Mouse (Mus musculus): Measurements from ENCODE around the gene Cmip. TPM values are rescaled to one million over a fixed set of nuclear protein-coding genes. Genes with fewer than 3 reads are reported as not detected.

The Cmip gene
- polyA plus RNA-seq, 1 experiment from 2014 or later, result 6.2 TPM

GRCm38 (mm10) chr8:117314308-117314953, 57.6 kb downstream of the Cmip start:
- no peak overlapping the region for H3K27ac ChIP-seq (replicated peaks)
- ATAC-seq (ENCODE audit: extremely low read depth, insufficient number of reproducible peaks, low FRiP score, low TSS enrichment), result no peak
- WGBS, result 39% methylated on average over 8 of the region's 8 CpGs
- H3K9ac ChIP-seq, result no peak overlapping the region
- H3K4me2 ChIP-seq, result no peak overlapping the region
- H3K4me3 ChIP-seq, result no peak overlapping the region
- H3K9me3 ChIP-seq, result no peaks in the 10 kb centered on the region
- H3K36me3 ChIP-seq, result no peaks in the 10 kb centered on the region
- no peaks in the 10 kb centered on the region for H3K27me3 ChIP-seq (replicated peaks)
- H3K4me1 ChIP-seq, result peaks cover 20% of the 10 kb centered on the region

GRCm38 (mm10) chr8:117315727-117316126, 58.9 kb downstream of the Cmip start:
- H3K4me2 ChIP-seq, result no peak overlapping the region
- no peak overlapping the region for H3K9ac ChIP-seq
- H3K36me3 ChIP-seq, result no peaks in the 10 kb centered on the region
- H3K4me3 ChIP-seq, result no peak overlapping the region
- no peak overlapping the region for H3K27ac ChIP-seq (replicated peaks)
- ATAC-seq (ENCODE audit: extremely low read depth, insufficient number of reproducible peaks, low FRiP score, low TSS enrichment), result no peak
- H3K27me3 ChIP-seq (replicated peaks), result no peaks in the 10 kb centered on the region
- peaks cover 20% of the 10 kb centered on the region for H3K4me1 ChIP-seq
- WGBS, result 85% methylated on average over 16 of the region's 16 CpGs
- H3K9me3 ChIP-seq, result no peaks in the 10 kb centered on the region

DNA sequence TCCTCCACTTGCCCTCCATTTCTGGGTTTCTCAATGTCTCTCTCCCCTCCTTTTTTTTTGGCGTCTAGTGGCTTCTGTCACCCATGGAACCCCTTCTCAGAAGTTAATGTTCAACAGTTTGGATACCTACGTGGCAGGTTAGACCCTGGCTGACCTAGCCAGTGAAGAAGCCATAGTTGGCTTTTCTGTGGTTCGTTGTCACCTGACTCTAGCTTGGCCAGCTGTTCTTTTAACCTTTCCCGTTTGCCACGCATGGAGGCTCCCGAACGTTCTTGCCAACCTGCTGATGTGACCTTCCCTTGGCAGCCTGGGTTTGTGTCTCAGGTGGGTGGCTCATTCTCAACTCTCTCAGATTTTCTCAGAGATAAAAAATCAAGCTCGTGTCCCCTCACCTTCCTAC, 60.6 kb downstream of the Cmip start:
- H3K27me3 ChIP-seq (replicated peaks), result no peaks in the 10 kb centered on the region
- WGBS, result 92% methylated on average over 8 of the region's 8 CpGs

GRCm38 (mm10) chr8:117318911-117319826, 62.3 kb downstream of the Cmip start:
- Histone ChIP-seq H3K9me3 (no peaks in the 10 kb centered on the region), H3K4me2 (no peak overlapping the region), H3K4me3 (no peak overlapping the region), H3K9ac (no peak overlapping the region), H3K36me3 (no peaks in the 10 kb centered on the region), H3K27ac (replicated peaks) (no peak overlapping the region), H3K27me3 (replicated peaks) (no peaks in the 10 kb centered on the region), H3K4me1 (peaks cover 24% of the 10 kb centered on the region)
- WGBS, result 87% methylated on average over 26 of the region's 26 CpGs
- ATAC-seq (ENCODE audit: extremely low read depth, insufficient number of reproducible peaks, low FRiP score, low TSS enrichment), result no peak

More for the DNA sequence above, 60.6 kb downstream of the Cmip start:
- Histone ChIP-seq H3K4me2 (no peak overlapping the region), H3K4me1 (peaks cover 24% of the 10 kb centered on the region), H3K27ac (replicated peaks) (no peak overlapping the region), H3K9me3 (no peaks in the 10 kb centered on the region), H3K9ac (no peak overlapping the region), H3K36me3 (no peaks in the 10 kb centered on the region), H3K4me3 (no peak overlapping the region)
- ATAC-seq (ENCODE audit: extremely low read depth, insufficient number of reproducible peaks, low FRiP score, low TSS enrichment), result no peak

DNA sequence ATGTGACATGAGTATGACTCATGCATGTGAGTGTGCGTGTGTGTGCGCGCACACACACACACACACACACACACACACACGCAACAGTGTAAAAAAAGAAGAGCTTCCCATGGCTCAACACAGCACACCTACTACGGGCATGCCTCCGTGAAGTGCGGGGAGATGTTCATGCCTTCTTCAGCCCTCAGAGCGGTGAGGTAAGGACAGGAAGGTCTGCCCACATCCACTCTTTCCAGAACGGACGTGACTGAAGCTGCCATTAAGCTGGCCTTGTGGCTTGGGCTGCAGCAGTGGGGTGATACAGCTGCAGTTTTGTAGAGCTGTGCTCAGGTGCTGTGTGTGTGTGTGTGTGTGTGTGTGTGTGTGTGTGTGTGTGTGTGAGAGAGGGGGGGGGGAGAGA, 63.8 kb downstream of the Cmip start:
- Histone ChIP-seq H3K4me1 (peaks cover 16% of the 10 kb centered on the region), H3K9ac (no peak overlapping the region), H3K4me2 (no peak overlapping the region), H3K36me3 (no peaks in the 10 kb centered on the region), H3K4me3 (no peak overlapping the region), H3K27me3 (replicated peaks) (no peaks in the 10 kb centered on the region), H3K27ac (replicated peaks) (no peak overlapping the region), H3K9me3 (no peaks in the 10 kb centered on the region)
- 93% methylated on average over 10 of the region's 10 CpGs for WGBS
- no peak for ATAC-seq (ENCODE audit: extremely low read depth, insufficient number of reproducible peaks, low FRiP score, low TSS enrichment)

- no peak for ATAC-seq (ENCODE audit: extremely low read depth, insufficient number of reproducible peaks, low FRiP score, low TSS enrichment)
- no peak overlapping the region for H3K4me2 ChIP-seq
- no peaks in the 10 kb centered on the region for H3K9me3 ChIP-seq
- H3K27me3 ChIP-seq (replicated peaks), result no peaks in the 10 kb centered on the region
- no peak overlapping the region for H3K4me3 ChIP-seq
- H3K4me1 ChIP-seq, result peaks cover 16% of the 10 kb centered on the region
- H3K27ac ChIP-seq (replicated peaks), result no peak overlapping the region
- H3K9ac ChIP-seq, result no peak overlapping the region
- H3K36me3 ChIP-seq, result no peaks in the 10 kb centered on the region
- WGBS, result 87% methylated on average over 15 of the region's 15 CpGs
Observed at GRCm38 (mm10) chr8:117321232-117321631, 64.4 kb downstream of the Cmip start.

GRCm38 (mm10) chr8:117322021-117322420, 65.2 kb downstream of the Cmip start:
- Histone ChIP-seq H3K27ac (replicated peaks) (no peak overlapping the region), H3K9ac (no peak overlapping the region), H3K36me3 (no peaks in the 10 kb centered on the region), H3K27me3 (replicated peaks) (no peaks in the 10 kb centered on the region), H3K4me3 (no peak overlapping the region), H3K9me3 (no peaks in the 10 kb centered on the region), H3K4me2 (no peak overlapping the region), H3K4me1 (peaks cover 21% of the 10 kb centered on the region)
- WGBS, result 71% methylated on average over 6 of the region's 6 CpGs
- ATAC-seq (ENCODE audit: extremely low read depth, insufficient number of reproducible peaks, low FRiP score, low TSS enrichment), result no peak

GRCm38 (mm10) chr8:117322715-117323310, 65.9 kb downstream of the Cmip start:
- H3K27me3 ChIP-seq (replicated peaks), result no peaks in the 10 kb centered on the region
- WGBS, result 21% methylated on average over 8 of the region's 8 CpGs
- H3K27ac ChIP-seq (replicated peaks), result no peak overlapping the region
- H3K4me3 ChIP-seq, result no peak overlapping the region
- ATAC-seq (ENCODE audit: extremely low read depth, insufficient number of reproducible peaks, low FRiP score, low TSS enrichment), result no peak
- H3K4me1 ChIP-seq, result peaks cover 29% of the 10 kb centered on the region
- H3K36me3 ChIP-seq, result no peaks in the 10 kb centered on the region
- H3K9ac ChIP-seq, result no peak overlapping the region
- H3K9me3 ChIP-seq, result no peaks in the 10 kb centered on the region
- no peak overlapping the region for H3K4me2 ChIP-seq

DNA sequence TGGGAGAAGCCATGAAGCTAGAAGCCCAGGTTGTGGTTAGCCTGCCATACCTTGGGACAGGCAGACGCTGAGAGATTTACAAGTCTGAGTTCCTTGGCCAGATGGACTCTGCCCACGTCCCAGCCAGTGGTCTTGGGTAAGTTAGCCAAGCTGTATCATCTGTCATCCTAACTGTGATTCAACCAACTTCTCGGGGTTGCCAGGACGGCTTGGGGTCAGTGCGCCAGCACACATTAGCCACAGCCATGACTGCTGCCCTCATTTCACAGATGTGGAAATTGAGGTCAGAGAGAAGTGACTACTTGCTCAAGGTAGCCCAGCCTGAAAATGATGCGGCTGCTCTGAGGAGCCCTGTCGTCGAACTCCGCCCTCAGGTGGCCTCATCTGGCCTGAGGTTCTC, 68.0 kb downstream of the Cmip start:
- no peak overlapping the region for H3K9ac ChIP-seq
- H3K27me3 ChIP-seq (replicated peaks), result no peaks in the 10 kb centered on the region
- 94% methylated on average over 9 of the region's 9 CpGs for WGBS
- peaks cover 39% of the 10 kb centered on the region for H3K4me1 ChIP-seq
- H3K9me3 ChIP-seq, result no peaks in the 10 kb centered on the region
- no peak overlapping the region for H3K27ac ChIP-seq (replicated peaks)
- no peaks in the 10 kb centered on the region for H3K36me3 ChIP-seq
- no peak overlapping the region for H3K4me2 ChIP-seq
- no peak for ATAC-seq (ENCODE audit: extremely low read depth, insufficient number of reproducible peaks, low FRiP score, low TSS enrichment)
- no peak overlapping the region for H3K4me3 ChIP-seq

DNA sequence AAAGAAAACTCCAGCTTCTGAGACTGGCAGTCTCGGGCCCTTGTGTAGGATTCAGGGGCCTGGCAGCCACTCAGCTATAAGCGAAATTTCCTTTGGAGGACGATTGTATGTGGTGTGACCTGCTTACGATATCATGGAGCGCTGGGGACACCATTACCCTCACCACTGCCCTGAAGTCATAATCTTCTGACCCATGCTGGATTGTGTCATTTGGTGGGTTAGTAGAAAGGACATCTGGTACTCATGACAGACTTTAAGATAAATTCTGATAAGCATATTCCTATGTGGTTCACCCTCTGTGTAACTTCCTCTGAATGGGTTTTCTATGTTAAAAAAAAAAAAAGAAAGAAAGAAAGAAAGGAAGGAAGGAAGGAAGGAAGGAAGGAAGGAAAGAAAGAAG, 69.9 kb downstream of the Cmip start:
- H3K27ac ChIP-seq (replicated peaks), result no peak overlapping the region
- no peak overlapping the region for H3K9ac ChIP-seq
- H3K4me3 ChIP-seq, result no peak overlapping the region
- no peaks in the 10 kb centered on the region for H3K27me3 ChIP-seq (replicated peaks)
- H3K4me1 ChIP-seq, result peaks cover 39% of the 10 kb centered on the region
- no peaks in the 10 kb centered on the region for H3K36me3 ChIP-seq
- no peaks in the 10 kb centered on the region for H3K9me3 ChIP-seq
- 58% methylated on average over 5 of the region's 5 CpGs for WGBS
- no peak overlapping the region for H3K4me2 ChIP-seq
- no peak for ATAC-seq (ENCODE audit: extremely low read depth, insufficient number of reproducible peaks, low FRiP score, low TSS enrichment)

- no peak for ATAC-seq (ENCODE audit: extremely low read depth, insufficient number of reproducible peaks, low FRiP score, low TSS enrichment)
- no peaks in the 10 kb centered on the region for H3K36me3 ChIP-seq
- 23% methylated on average over 7 of the region's 7 CpGs for WGBS
- peak overlapping the region; percentile 50 for H3K9ac ChIP-seq
- peak overlapping the region; percentile 64 for H3K27ac ChIP-seq (replicated peaks)
- H3K9me3 ChIP-seq, result no peaks in the 10 kb centered on the region
- no peak overlapping the region for H3K4me2 ChIP-seq
- H3K27me3 ChIP-seq (replicated peaks), result no peaks in the 10 kb centered on the region
- H3K4me3 ChIP-seq, result no peak overlapping the region
- peaks cover 39% of the 10 kb centered on the region for H3K4me1 ChIP-seq
Observed at GRCm38 (mm10) chr8:117327385-117327837, 70.5 kb downstream of the Cmip start.

Measured in heart, embryonic 13.5 days (tissue).